Mouse (Mus musculus): ENCODE measurements at regions not wholly inside any gene's neighbourhood (a gene's known extent, or its start where the extent isn't known, plus 50 kb on each side); places are given as distances from the start of the nearest gene placed in this dataset.

DNA sequence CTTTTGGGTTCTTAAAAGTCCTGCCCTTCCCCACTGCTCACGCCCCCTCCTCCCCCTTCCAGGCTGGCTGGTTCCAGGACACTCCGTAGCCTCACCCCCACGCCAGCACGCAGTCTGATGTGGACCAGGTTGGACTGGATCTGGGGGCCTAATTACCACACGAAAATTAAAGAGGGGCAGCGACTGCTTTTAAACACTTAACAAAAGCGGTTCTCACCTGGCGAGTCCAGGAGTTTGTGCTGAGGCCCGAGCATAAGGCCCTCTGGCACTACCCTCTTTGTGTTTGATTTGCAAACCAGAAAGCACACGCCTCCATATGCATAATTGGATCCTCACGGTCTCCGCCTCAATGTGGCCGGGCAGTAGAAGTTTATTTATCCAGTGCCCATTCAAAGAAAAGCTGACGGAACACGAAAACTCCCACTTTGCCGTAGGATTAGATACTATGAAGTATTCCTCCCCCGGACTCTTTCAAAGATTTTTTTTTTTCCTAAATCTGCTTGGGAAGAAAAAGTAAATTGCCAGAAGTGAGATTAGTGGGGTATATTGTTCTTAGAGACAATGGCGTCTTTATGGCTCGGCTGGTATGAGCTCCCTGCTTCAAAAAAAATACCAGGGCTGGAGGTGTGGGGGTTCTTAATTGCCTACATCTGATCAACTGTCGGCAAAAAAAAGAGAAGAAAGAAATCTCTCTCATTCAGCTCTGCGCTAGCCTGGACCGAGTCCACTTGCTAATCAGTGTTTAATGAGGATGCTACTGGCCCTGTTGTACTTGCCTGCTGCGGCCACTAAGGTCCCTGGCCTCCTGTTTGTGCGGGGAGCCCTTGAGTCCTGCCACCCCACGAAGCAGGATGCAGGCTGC lies 148.5 kb upstream of the Tut7 start:
- TF ChIP-seq POLR2A (IDR thresholded peaks at IDR 0.05; ENCODE audit: low read depth, low read length), result no peak
- TF ChIP-seq CTCF (IDR thresholded peaks at IDR 0.05; ENCODE audit: borderline replicate concordance, insufficient read depth, low read length), result no peak
